Mouse (Mus musculus): ENCODE measurements around the gene Mgarp. TPM values are rescaled to one million over a fixed set of nuclear protein-coding genes. Genes with fewer than 3 reads are reported as not detected.
"Not testable (repeated sequence)": the region's sequence is repeated elsewhere in the genome, so short reads cannot be mapped to it uniquely, and the experiment has no call there.

Gene Mgarp
- 12.5 and 17.5 TPM in 2 replicates for total RNA-seq (2012; rRNA removed)

DNA sequence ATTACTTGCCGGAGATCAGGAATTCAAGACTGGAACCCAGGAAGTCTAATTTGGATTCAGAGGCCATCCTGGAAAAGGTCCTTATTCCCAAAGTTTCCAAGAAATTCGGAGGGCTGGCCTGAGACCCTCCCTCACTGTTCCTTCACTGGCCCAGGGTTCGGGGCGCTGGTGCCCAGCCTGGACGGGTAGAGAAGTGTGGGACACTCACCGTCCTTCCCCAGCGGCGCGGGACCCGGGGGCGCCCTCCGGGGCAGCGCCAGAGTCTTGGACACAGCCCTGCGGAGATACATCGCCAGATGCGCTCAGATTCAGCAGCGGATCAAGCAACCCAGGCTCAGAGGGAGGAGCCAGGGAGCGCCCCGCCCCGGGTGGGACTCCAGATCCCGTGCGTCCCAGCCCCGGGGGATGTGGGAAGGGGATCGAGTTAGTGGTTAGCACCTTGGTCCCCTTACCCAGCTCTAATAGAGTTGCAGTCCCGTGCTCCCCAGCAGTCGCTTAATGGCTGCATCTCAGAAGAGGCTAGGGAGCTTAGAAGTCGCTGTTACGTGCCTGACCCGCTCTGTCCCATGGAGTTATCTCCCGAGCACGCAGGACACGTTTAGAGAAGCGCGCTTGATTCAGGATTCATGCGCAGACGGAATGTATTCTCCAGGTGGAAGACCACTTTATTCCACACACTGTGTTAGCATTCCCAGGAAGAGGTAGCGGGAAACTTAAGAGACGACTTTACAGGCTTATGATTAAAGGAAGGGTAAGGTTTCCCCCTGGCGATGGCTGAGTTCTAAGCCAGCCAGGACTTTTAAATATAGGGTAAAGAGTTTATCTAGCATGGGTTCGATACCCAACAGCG lies at the start of gene Mgarp:
Gene Mgarp (minus strand): TSS at position 520 of the 850 bp plus-strand sequence.
- in situ Hi-C loops (cut with MboI; ENCODE audit: low sequenced_read_pairs in 2 of 2, unreplicated experiment in 2 of 2): no loop called here
- peak; percentile 87 for DNase-seq (ENCODE audit: low read depth, low spot score)

DNA sequence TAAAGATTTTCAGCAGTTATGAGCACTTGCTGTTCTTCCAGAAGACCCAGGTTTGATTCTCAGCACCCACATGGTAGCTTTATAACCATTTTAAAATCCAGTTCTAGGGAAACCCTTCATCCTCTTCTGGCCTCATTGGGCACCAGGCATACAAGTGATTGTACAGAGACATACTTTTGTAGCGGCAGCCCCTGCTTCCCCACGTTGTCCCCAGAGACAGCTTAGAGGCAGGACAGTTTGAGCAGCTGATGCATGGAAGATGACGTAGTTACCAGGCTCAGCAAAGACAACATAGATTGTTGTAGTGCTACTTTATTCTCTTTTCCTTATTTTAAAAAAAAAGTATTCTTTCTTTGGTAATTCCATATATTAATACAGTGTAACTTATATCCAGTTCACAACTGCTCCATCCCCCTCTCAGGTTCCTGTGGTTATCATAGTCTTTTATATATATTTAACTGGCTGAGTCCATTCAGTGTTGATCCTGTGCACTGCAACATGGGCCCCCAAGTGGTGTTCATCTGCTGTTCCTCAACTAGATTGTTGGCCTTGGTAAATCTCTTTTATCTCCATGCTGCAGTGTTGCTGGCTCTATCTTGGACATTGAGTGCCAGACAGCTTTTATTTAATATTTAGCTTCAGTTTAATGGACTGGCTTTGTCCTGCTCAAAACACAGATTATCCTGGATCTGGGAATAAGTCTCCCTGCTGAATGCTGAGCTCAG lies 38.5 kb upstream of the Mgarp start:
- no peak overlapping the region for H3K4me3 ChIP-seq (ENCODE audit: insufficient read depth in 1 of 2, low read depth in 1 of 2, low read length in 2 of 2, poor library complexity in 1 of 2, severe bottlenecking in 1 of 2)
- no peaks in the 10 kb centered on the region for H3K9me3 ChIP-seq (ENCODE audit: control insufficient read depth, insufficient read depth, low read depth, low read length)
- no peak for TF ChIP-seq ZC3H11A (IDR thresholded peaks at IDR 0.05; ENCODE audit: borderline replicate concordance, low read depth, low read length)
- TF ChIP-seq ZNF384 (IDR thresholded peaks at IDR 0.05; ENCODE audit: low read depth, low read length): no peak
- TF ChIP-seq MAFK (IDR thresholded peaks at IDR 0.05; ENCODE audit: insufficient read depth, low read depth, low read length): no peak
- TF ChIP-seq HCFC1 (IDR thresholded peaks at IDR 0.05; ENCODE audit: borderline replicate concordance, insufficient read depth, low read length): no peak
- TF ChIP-seq CHD2 (IDR thresholded peaks at IDR 0.05; ENCODE audit: low read depth, low read length): no peak
- peaks cover 2% of the 10 kb centered on the region for H3K36me3 ChIP-seq (ENCODE audit: control insufficient read depth, insufficient read depth, low read length, poor library complexity, severe bottlenecking)
- in situ Hi-C loops (cut with MboI; ENCODE audit: low sequenced_read_pairs in 2 of 2, unreplicated experiment in 2 of 2): no loop called here
- no peaks in the 10 kb centered on the region for H3K4me1 ChIP-seq (ENCODE audit: control insufficient read depth in 2 of 2, insufficient read depth in 2 of 2, low read length in 2 of 2, poor library complexity in 1 of 2)
- no peak for DNase-seq (ENCODE audit: low read depth, low spot score)
- H3K9ac ChIP-seq (ENCODE audit: insufficient read depth, low read depth, low read length, poor library complexity, severe bottlenecking): no peak overlapping the region
- H3K27ac ChIP-seq (ENCODE audit: insufficient read depth, low read depth, low read length, poor library complexity, severe bottlenecking): no peak overlapping the region

More for the DNA sequence above, at the start of gene Mgarp:
- Histone ChIP-seq H3K9me3 (ENCODE audit: control insufficient read depth, insufficient read depth, low read depth, low read length) (no peaks in the 10 kb centered on the region), H3K4me3 (ENCODE audit: insufficient read depth in 1 of 2, low read depth in 1 of 2, low read length in 2 of 2, poor library complexity in 1 of 2, severe bottlenecking in 1 of 2) (peak within 1 kb of the TSS; percentile 70 to 79), H3K36me3 (ENCODE audit: control insufficient read depth, insufficient read depth, low read length, poor library complexity, severe bottlenecking) (no peaks in the 10 kb centered on the region), H3K27ac (ENCODE audit: insufficient read depth, low read depth, low read length, poor library complexity, severe bottlenecking) (no peak within 1 kb of the TSS), H3K4me1 (ENCODE audit: control insufficient read depth in 2 of 2, insufficient read depth in 2 of 2, low read length in 2 of 2, poor library complexity in 1 of 2) (peaks cover 6 to 16% of the 10 kb centered on the region in 2 experiments; a peak in 3 of 4 replicates), H3K9ac (ENCODE audit: insufficient read depth, low read depth, low read length, poor library complexity, severe bottlenecking) (peak within 1 kb of the TSS; percentile 78)
- no peak for TF ChIP-seq MAFK (IDR thresholded peaks at IDR 0.05; ENCODE audit: insufficient read depth, low read depth, low read length)
- TF ChIP-seq ZC3H11A (IDR thresholded peaks at IDR 0.05; ENCODE audit: borderline replicate concordance, low read depth, low read length): no peak
- TF ChIP-seq HCFC1 (IDR thresholded peaks at IDR 0.05; ENCODE audit: borderline replicate concordance, insufficient read depth, low read length): no peak
- TF ChIP-seq CHD2 (IDR thresholded peaks at IDR 0.05; ENCODE audit: low read depth, low read length): no peak
- no peak for TF ChIP-seq ZNF384 (IDR thresholded peaks at IDR 0.05; ENCODE audit: low read depth, low read length)

DNA sequence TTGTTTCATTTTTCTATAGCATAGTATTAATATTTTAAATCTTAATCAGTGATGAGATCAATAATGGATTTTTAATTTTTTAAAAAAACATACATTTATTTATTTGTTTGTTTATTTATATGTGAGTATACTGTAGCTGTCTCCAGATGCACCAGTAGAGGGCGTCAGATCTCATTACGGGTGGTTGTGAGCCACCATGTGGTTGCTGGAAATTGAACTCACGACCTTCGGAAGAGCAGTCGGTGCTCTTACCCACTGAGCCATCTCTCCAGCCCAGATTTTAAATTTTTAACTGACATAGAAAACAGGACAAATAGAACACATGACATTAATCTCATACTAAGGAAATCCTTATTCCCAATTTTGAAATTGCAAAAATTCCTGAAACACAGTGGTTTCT lies 37.8 kb upstream of the Mgarp start:
- H3K27ac ChIP-seq (ENCODE audit: insufficient read depth, low read depth, low read length, poor library complexity, severe bottlenecking); in situ Hi-C loops (cut with MboI; ENCODE audit: low sequenced_read_pairs in 2 of 2, unreplicated experiment in 2 of 2); H3K36me3 ChIP-seq (ENCODE audit: control insufficient read depth, insufficient read depth, low read length, poor library complexity, severe bottlenecking); H3K4me1 ChIP-seq (ENCODE audit: control insufficient read depth in 2 of 2, insufficient read depth in 2 of 2, low read length in 2 of 2, poor library complexity in 1 of 2); H3K9ac ChIP-seq (ENCODE audit: insufficient read depth, low read depth, low read length, poor library complexity, severe bottlenecking); DNase-seq (ENCODE audit: low read depth, low spot score); H3K9me3 ChIP-seq (ENCODE audit: control insufficient read depth, insufficient read depth, low read depth, low read length); H3K4me3 ChIP-seq (ENCODE audit: insufficient read depth in 1 of 2, low read depth in 1 of 2, low read length in 2 of 2, poor library complexity in 1 of 2, severe bottlenecking in 1 of 2): not testable (repeated sequence)

DNA sequence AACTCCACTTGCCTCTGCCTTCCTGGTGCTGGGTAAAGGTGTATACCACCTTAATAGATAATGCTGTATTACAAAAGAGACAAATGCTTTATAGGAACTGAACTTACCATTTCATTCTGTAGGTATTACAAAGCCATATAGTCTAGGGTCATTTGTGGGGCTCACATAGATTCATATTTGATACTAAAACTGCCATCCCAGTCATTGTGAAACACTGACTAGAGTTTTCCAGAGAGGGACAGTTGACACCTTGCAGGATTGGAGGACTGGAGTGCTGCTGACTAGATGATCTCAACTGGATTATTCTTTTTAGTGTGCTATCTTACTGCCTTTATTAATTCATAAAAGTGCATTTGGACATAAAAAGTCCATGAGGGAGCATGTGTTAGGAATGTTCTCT lies 28.9 kb upstream of the Mgarp start:
- Histone ChIP-seq H3K4me1 (ENCODE audit: control insufficient read depth in 2 of 2, insufficient read depth in 2 of 2, low read length in 2 of 2, poor library complexity in 1 of 2) (peaks cover 2 to 3% of the 10 kb centered on the region in 2 experiments; a peak in 3 of 4 replicates), H3K9ac (ENCODE audit: insufficient read depth, low read depth, low read length, poor library complexity, severe bottlenecking) (no peak overlapping the region), H3K4me3 (ENCODE audit: insufficient read depth in 1 of 2, low read depth in 1 of 2, low read length in 2 of 2, poor library complexity in 1 of 2, severe bottlenecking in 1 of 2) (no peak overlapping the region), H3K27ac (ENCODE audit: insufficient read depth, low read depth, low read length, poor library complexity, severe bottlenecking) (no peak overlapping the region), H3K9me3 (ENCODE audit: control insufficient read depth, insufficient read depth, low read depth, low read length) (no peaks in the 10 kb centered on the region), H3K36me3 (ENCODE audit: control insufficient read depth, insufficient read depth, low read length, poor library complexity, severe bottlenecking) (no peaks in the 10 kb centered on the region)
- TF ChIP-seq ZC3H11A (IDR thresholded peaks at IDR 0.05; ENCODE audit: borderline replicate concordance, low read depth, low read length): no peak
- no peak for TF ChIP-seq CHD2 (IDR thresholded peaks at IDR 0.05; ENCODE audit: low read depth, low read length)
- TF ChIP-seq MAFK (IDR thresholded peaks at IDR 0.05; ENCODE audit: insufficient read depth, low read depth, low read length): no peak
- TF ChIP-seq ZNF384 (IDR thresholded peaks at IDR 0.05; ENCODE audit: low read depth, low read length): no peak
- TF ChIP-seq HCFC1 (IDR thresholded peaks at IDR 0.05; ENCODE audit: borderline replicate concordance, insufficient read depth, low read length): no peak
- in situ Hi-C loops (cut with MboI; ENCODE audit: low sequenced_read_pairs in 2 of 2, unreplicated experiment in 2 of 2): no loop called here
- no peak for DNase-seq (ENCODE audit: low read depth, low spot score)

Measured in ES-E14 (cell line).